Mouse (Mus musculus) cortical plate, adult 2 months (tissue): ENCODE data around the gene Arid3b.

Source experiments
- CTCF ChIP-seq: fragments of 200-500 bp; IDR thresholded peaks from 2 replicates; pipeline ENCODE4 v1.5.1; 2011; ENCODE audit warnings: mild to moderate bottlenecking, control low read depth, low read length; ENCODE audit not compliant: insufficient read depth; ENCODE audit errors: extremely low read depth
- POLR2A ChIP-seq: fragments of 200-500 bp; IDR thresholded peaks from 2 replicates; pipeline ENCODE4 v1.6.1; 2011; ENCODE audit warnings: mild to moderate bottlenecking, low read length, control low read depth; ENCODE audit not compliant: insufficient read depth; ENCODE audit errors: extremely low read depth

DNA sequence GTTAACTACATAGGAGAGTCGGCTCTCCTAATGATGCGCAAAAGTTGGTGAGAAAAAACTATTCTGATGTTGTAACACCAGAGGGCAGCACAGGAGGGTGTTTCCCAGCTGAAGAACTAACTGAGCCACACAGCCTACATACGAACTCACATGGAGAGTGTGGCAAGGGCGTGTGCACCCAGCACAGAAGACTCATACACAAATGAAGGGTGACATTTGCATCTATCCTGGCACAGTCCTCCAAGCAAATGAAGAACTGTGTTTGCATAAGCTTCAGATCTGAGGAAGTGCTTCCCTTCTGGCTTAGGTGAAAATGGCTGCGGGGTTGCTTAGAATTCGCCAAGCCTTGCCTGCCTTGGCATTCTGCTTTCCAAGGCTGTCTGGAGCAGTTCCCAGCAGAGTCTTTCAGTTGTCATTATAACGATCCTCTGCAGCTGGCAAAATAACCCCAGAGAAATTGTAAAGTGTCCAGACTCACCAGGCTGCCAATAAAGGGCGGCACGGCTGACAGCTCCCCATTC is 25.4 kb upstream of the Arid3b start:
- TF ChIP-seq POLR2A, result no peak
- TF ChIP-seq CTCF, result peak; percentile 72
